Mouse (Mus musculus) E14TG2a.4 (cell line): ENCODE measurements around the gene Mapk8.

ENCODE experiments used
- H3K27me3 ChIP-seq: 2 replicates; pipeline ENCODE4 v1.6.1; 2014; ENCODE audit warnings: low read length, control low read depth; ENCODE audit not compliant: insufficient read depth
- H3K36me3 ChIP-seq: 2 replicates; pipeline ENCODE4 v1.6.1; 2014; ENCODE audit warnings: low read length, control low read depth; ENCODE audit not compliant: insufficient read depth
- H3K4me1 ChIP-seq: replicated peaks from 2 replicates; pipeline ENCODE4 v1.6.1; 2014; ENCODE audit warnings: low read depth, low read length, control low read depth
- H3K4me3 ChIP-seq: replicated peaks from 2 replicates; pipeline ENCODE4 v1.5.1; 2014; ENCODE audit warnings: mild to moderate bottlenecking, low read length
- H3K9me3 ChIP-seq: 2 replicates; pipeline ENCODE4 v1.6.1; 2014; ENCODE audit warnings: low read length, control low read depth
- CTCF ChIP-seq: conservative IDR thresholded peaks from 2 replicates; pipeline ENCODE4 v1.5.1; 2014; ENCODE audit warnings: low read length
- NANOG ChIP-seq: IDR thresholded peaks from 2 replicates; pipeline ENCODE4 v1.6.1; 2014; ENCODE audit warnings: borderline replicate concordance, low read length, mixed read lengths
- POU5F1 ChIP-seq: IDR thresholded peaks from 2 replicates; pipeline ENCODE4 v1.6.1; 2014; ENCODE audit warnings: low read length, borderline replicate concordance

Gene Mapk8

GRCm38 (mm10) chr14:33447027-33447569 is at the start of gene Mapk8:
Gene Mapk8, minus strand, starts transcription at chr14:33447158.
- Histone ChIP-seq H3K9me3 (no peaks in the 10 kb centered on the region), H3K36me3 (no peaks in the 10 kb centered on the region), H3K27me3 (peaks cover 29% of the 10 kb centered on the region), H3K4me1 (peaks cover 20% of the 10 kb centered on the region), H3K4me3 (peak within 1 kb of the TSS; percentile 91)
- TF ChIP-seq CTCF (no peak), POU5F1 (no peak)

GRCm38 (mm10) chr14:33495226-33495625 is 48.3 kb upstream of the Mapk8 start:
- no peak overlapping the region for H3K4me3 ChIP-seq
- TF ChIP-seq NANOG (no peak), CTCF (no peak), POU5F1 (no peak)

DNA sequence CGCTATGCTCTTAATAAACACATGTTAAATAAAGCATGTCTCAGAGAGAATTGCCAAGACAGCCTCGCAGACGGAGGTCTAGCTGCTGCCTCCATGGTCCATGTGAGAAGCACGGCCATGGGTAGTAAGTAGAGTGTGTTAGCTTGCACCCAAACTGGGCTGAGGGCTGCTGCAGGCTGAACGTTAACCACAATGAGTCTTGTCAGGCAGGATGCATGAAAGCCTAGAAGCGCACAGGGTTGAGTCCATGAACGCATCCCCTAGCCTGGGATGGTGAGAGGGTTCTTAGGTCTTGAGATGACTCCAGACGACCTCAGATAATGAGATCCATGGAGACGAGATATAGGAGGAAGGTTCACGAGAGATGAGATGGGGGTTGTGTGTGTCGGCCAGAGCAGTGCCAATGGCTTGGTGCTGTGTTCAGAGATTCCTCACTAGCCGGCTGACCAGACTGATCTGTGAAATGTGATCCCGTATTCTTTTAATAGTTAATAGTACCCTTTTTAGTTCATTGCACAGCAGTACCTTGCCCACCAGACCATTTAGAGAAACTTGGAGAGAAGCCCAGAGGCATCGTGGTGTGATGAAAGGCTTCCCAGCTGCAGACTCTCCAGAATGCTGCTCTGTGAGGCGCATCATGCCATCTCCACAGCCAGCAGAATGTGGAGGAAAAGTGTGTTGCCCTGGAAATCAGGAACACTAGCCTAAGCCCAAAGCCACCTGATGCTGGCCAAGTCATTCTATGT is 41.0 kb upstream of the Mapk8 start:
- Histone ChIP-seq H3K9me3 (no peaks in the 10 kb centered on the region; the same call in 1 of the 2 replicates), H3K27me3 (no peaks in the 10 kb centered on the region), H3K4me3 (no peak overlapping the region), H3K4me1 (no peaks in the 10 kb centered on the region), H3K36me3 (no peaks in the 10 kb centered on the region)
- no peak for TF ChIP-seq NANOG

More at GRCm38 (mm10) chr14:33495226-33495625, 48.3 kb upstream of the Mapk8 start:
- H3K36me3 ChIP-seq = no peaks in the 10 kb centered on the region
- no peaks in the 10 kb centered on the region for H3K9me3 ChIP-seq
- no peaks in the 10 kb centered on the region for H3K27me3 ChIP-seq
- no peaks in the 10 kb centered on the region for H3K4me1 ChIP-seq

- TF ChIP-seq CTCF (no peak), NANOG (no peak), POU5F1 (no peak)
- Histone ChIP-seq H3K27me3 (no peaks in the 10 kb centered on the region), H3K9me3 (no peaks in the 10 kb centered on the region; the same call in 1 of the 2 replicates), H3K4me3 (no peak overlapping the region), H3K36me3 (no peaks in the 10 kb centered on the region), H3K4me1 (no peaks in the 10 kb centered on the region)
These were observed 35.0 kb upstream of the Mapk8 start for GRCm38 (mm10) chr14:33481991-33482390.

GRCm38 (mm10) chr14:33476094-33476760 is 29.3 kb upstream of the Mapk8 start:
- Histone ChIP-seq H3K36me3 (no peaks in the 10 kb centered on the region), H3K9me3 (no peaks in the 10 kb centered on the region), H3K4me1 (no peaks in the 10 kb centered on the region), H3K4me3 (no peak overlapping the region), H3K27me3 (no peaks in the 10 kb centered on the region)
- TF ChIP-seq POU5F1 = no peak
- TF ChIP-seq NANOG = no peak
- TF ChIP-seq CTCF = no peak

GRCm38 (mm10) chr14:33474461-33474860 is 27.5 kb upstream of the Mapk8 start:
- TF ChIP-seq NANOG (no peak), POU5F1 (no peak), CTCF (no peak)
- no peaks in the 10 kb centered on the region for H3K27me3 ChIP-seq
- no peaks in the 10 kb centered on the region for H3K9me3 ChIP-seq
- no peaks in the 10 kb centered on the region for H3K36me3 ChIP-seq
- H3K4me3 ChIP-seq = no peak overlapping the region
- no peaks in the 10 kb centered on the region for H3K4me1 ChIP-seq

DNA sequence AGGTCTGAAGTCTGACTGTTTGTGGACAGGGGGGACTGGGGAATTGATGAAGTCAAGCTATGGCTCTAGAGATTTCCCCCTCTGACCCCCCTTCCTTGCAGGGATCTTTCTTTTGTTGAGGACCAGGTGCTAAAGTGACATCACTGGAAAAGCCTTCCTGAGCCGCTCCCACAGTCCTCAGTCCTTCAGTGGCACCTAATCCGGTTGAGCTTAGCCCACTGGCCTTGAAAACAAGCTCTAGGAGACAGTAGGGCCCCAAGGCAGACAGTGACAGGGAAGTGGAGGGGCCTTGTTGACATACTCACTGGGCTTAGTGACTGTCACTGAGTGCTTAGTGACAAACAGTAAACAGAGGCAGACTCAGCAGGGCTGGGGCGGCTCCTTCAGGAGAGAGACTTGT is 24.4 kb upstream of the Mapk8 start, which contains the start of gene Frmpd2:
TSS of gene Frmpd2 (plus strand) at position 366 of the 400 bp plus-strand sequence.
- Histone ChIP-seq H3K4me3 (no peak within 1 kb of the TSS), H3K4me1 (no peaks in the 10 kb centered on the region), H3K9me3 (no peaks in the 10 kb centered on the region), H3K36me3 (no peaks in the 10 kb centered on the region), H3K27me3 (no peaks in the 10 kb centered on the region)
- TF ChIP-seq CTCF = no peak
- no peak for TF ChIP-seq POU5F1
- TF ChIP-seq NANOG = no peak

GRCm38 (mm10) chr14:33467766-33468165 is 20.8 kb upstream of the Mapk8 start:
- Histone ChIP-seq H3K27me3 (no peaks in the 10 kb centered on the region), H3K9me3 (no peaks in the 10 kb centered on the region), H3K4me3 (no peak overlapping the region), H3K36me3 (no peaks in the 10 kb centered on the region), H3K4me1 (no peaks in the 10 kb centered on the region)
- TF ChIP-seq POU5F1 (no peak), CTCF (no peak), NANOG (no peak)
